Mouse (Mus musculus) heart, embryonic 15.5 days (tissue): ENCODE data around the gene Syn3. TPM values are rescaled to one million over a fixed set of nuclear protein-coding genes. Genes with fewer than 3 reads are reported as not detected.
"Not testable (repeated sequence)": the region's sequence is repeated elsewhere in the genome, so short reads cannot be mapped to it uniquely, and the experiment has no call there.

Experiments used
- ATAC-seq: fragments of 200-750 bp; cut with Nextera tagmentation; replicated peaks from 2 replicates; pipeline ENCODE4 v1.8.0; 2017; ENCODE audit warnings: low read depth, moderate TSS enrichment; ENCODE audit not compliant: insufficient number of reproducible peaks, insufficient read depth, low FRiP score
- H3K27ac ChIP-seq: fragments of 300-500 bp; sonication (generic); 2 replicates; pipeline ENCODE4 v1.5.1; 2015; ENCODE audit warnings: mild to moderate bottlenecking, inconsistent platforms
- H3K27me3 ChIP-seq: fragments of 300-500 bp; sonication (generic); 2 replicates; pipeline ENCODE4 v1.6.1; 2015; ENCODE audit warnings: inconsistent platforms
- H3K36me3 ChIP-seq: fragments of 300-500 bp; sonication (generic); 2 replicates; pipeline ENCODE4 v1.6.1; 2015; ENCODE audit warnings: mild to moderate bottlenecking, inconsistent platforms
- H3K4me1 ChIP-seq: fragments of 300-500 bp; sonication (generic); replicated peaks from 2 replicates; pipeline ENCODE4 v1.6.1; 2015; ENCODE audit warnings: inconsistent platforms
- H3K4me2 ChIP-seq: fragments of 300-500 bp; sonication (generic); 2 replicates; pipeline ENCODE4 v1.6.1; 2015; ENCODE audit warnings: inconsistent platforms, mild to moderate bottlenecking, moderate library complexity
- H3K4me3 ChIP-seq: fragments of 300-500 bp; sonication (generic); 2 replicates; pipeline ENCODE4 v1.5.1; 2015; ENCODE audit warnings: mild to moderate bottlenecking, inconsistent platforms
- H3K9ac ChIP-seq: fragments of 300-500 bp; sonication (generic); 2 replicates; pipeline ENCODE4 v1.6.1; 2015; ENCODE audit warnings: mild to moderate bottlenecking, inconsistent platforms
- H3K9me3 ChIP-seq: fragments of 300-500 bp; sonication (generic); replicated peaks from 2 replicates; pipeline ENCODE4 v1.6.1; 2016; ENCODE audit warnings: inconsistent platforms
- WGBS: fragments of 180-500 bp; shearing (Covaris S2); methylation state at CpG from one replicate; pipeline ENCODE4 v1.1.7; 2015; ENCODE audit warnings: mixed read lengths; 5-methylcytosine and 5-hydroxymethylcytosine counted together
- polyA plus RNA-seq: library from polyadenylated mRNA; unstranded; fragments of >200 nt; fragmentation: Nextera tagmentation; extraction: Ambion mirVana; gene quantifications from 2 replicates; pipeline ENCODE4 v1.2.1, GENCODE M21; 2015

Gene Syn3
- polyA plus RNA-seq, 1 experiment from 2014 or later = 0.82 TPM

- H3K27ac ChIP-seq = no peak overlapping the region
- H3K9ac ChIP-seq = no peak overlapping the region
- no peak overlapping the region for H3K4me2 ChIP-seq
- H3K36me3 ChIP-seq = no peaks in the 10 kb centered on the region
- no peak overlapping the region for H3K4me3 ChIP-seq
- no peaks in the 10 kb centered on the region for H3K4me1 ChIP-seq
- H3K9me3 ChIP-seq = no peaks in the 10 kb centered on the region
- no peaks in the 10 kb centered on the region for H3K27me3 ChIP-seq
- 86% methylated on average over 4 of the region's 4 CpGs for WGBS
- no peak for ATAC-seq
Measured at GRCm38 (mm10) chr10:86439640-86440039, 59.1 kb downstream of the Syn3 start.

- no peak overlapping the region for H3K9ac ChIP-seq
- ATAC-seq = no peak
- no peaks in the 10 kb centered on the region for H3K27me3 ChIP-seq
- WGBS = 79% methylated on average over 11 of the region's 11 CpGs
- H3K27ac ChIP-seq = no peak overlapping the region
- H3K4me3 ChIP-seq = no peak overlapping the region
- no peaks in the 10 kb centered on the region for H3K9me3 ChIP-seq
- no peaks in the 10 kb centered on the region for H3K4me1 ChIP-seq
- H3K36me3 ChIP-seq = no peaks in the 10 kb centered on the region
- no peak overlapping the region for H3K4me2 ChIP-seq
Measured at GRCm38 (mm10) chr10:86437294-86437693, 61.4 kb downstream of the Syn3 start.

- H3K27ac ChIP-seq, H3K4me2 ChIP-seq, H3K9ac ChIP-seq, ATAC-seq, H3K4me1 ChIP-seq, H3K27me3 ChIP-seq, H3K4me3 ChIP-seq, H3K9me3 ChIP-seq, H3K36me3 ChIP-seq: not testable (repeated sequence)
- WGBS = 66% methylated on average over 4 of the region's 4 CpGs
Measured at GRCm38 (mm10) chr10:86435006-86435405, 63.7 kb downstream of the Syn3 start.

GRCm38 (mm10) chr10:86429651-86430050 is 69.0 kb downstream of the Syn3 start:
- no peaks in the 10 kb centered on the region for H3K36me3 ChIP-seq
- no peaks in the 10 kb centered on the region for H3K27me3 ChIP-seq
- no peak for ATAC-seq
- no peaks in the 10 kb centered on the region for H3K9me3 ChIP-seq
- H3K4me3 ChIP-seq = no peak overlapping the region
- no peak overlapping the region for H3K4me2 ChIP-seq
- WGBS = 53% methylated on average over 3 of the region's 3 CpGs
- H3K4me1 ChIP-seq = peaks cover 13% of the 10 kb centered on the region
- H3K27ac ChIP-seq = no peak overlapping the region
- no peak overlapping the region for H3K9ac ChIP-seq

- Histone ChIP-seq H3K4me3 (no peak overlapping the region), H3K27me3 (no peaks in the 10 kb centered on the region), H3K27ac (no peak overlapping the region), H3K9ac (no peak overlapping the region), H3K4me2 (no peak overlapping the region), H3K9me3 (no peaks in the 10 kb centered on the region), H3K36me3 (no peaks in the 10 kb centered on the region), H3K4me1 (peaks cover 13% of the 10 kb centered on the region)
- ATAC-seq = no peak
- WGBS = 63% methylated on average over 2 of the region's 2 CpGs
Measured at GRCm38 (mm10) chr10:86427956-86428355, 70.7 kb downstream of the Syn3 start.

- peaks cover 10% of the 10 kb centered on the region for H3K4me1 ChIP-seq
- peak overlapping the region; percentile 60 for H3K27ac ChIP-seq
- peak; percentile 60 for ATAC-seq
- 45% methylated on average over 10 of the region's 10 CpGs for WGBS
- no peak overlapping the region for H3K4me2 ChIP-seq
- no peaks in the 10 kb centered on the region for H3K36me3 ChIP-seq
- H3K4me3 ChIP-seq = no peak overlapping the region
- H3K9me3 ChIP-seq = no peaks in the 10 kb centered on the region
- H3K9ac ChIP-seq = no peak overlapping the region
- H3K27me3 ChIP-seq = no peaks in the 10 kb centered on the region
Measured at GRCm38 (mm10) chr10:86425690-86426530, 72.8 kb downstream of the Syn3 start.

GRCm38 (mm10) chr10:86421731-86422370 is 76.8 kb downstream of the Syn3 start:
- 75% methylated on average over 3 of the region's 3 CpGs for WGBS
- H3K4me3 ChIP-seq = no peak overlapping the region
- H3K27ac ChIP-seq = no peak overlapping the region
- no peaks in the 10 kb centered on the region for H3K36me3 ChIP-seq
- H3K4me2 ChIP-seq = no peak overlapping the region
- H3K27me3 ChIP-seq = no peaks in the 10 kb centered on the region
- peaks cover 16% of the 10 kb centered on the region for H3K4me1 ChIP-seq
- ATAC-seq = no peak
- H3K9me3 ChIP-seq = no peaks in the 10 kb centered on the region
- H3K9ac ChIP-seq = no peak overlapping the region

- Histone ChIP-seq H3K27me3 (no peaks in the 10 kb centered on the region; the same call in 1 of the 2 replicates), H3K4me3 (no peak overlapping the region), H3K9me3 (no peaks in the 10 kb centered on the region), H3K36me3 (no peaks in the 10 kb centered on the region), H3K27ac (no peak overlapping the region), H3K4me2 (no peak overlapping the region), H3K4me1 (peaks cover 10% of the 10 kb centered on the region), H3K9ac (no peak overlapping the region)
- 64% methylated on average over 5 of the region's 5 CpGs for WGBS
- ATAC-seq = peak; percentile 62; the same call in 1 of the 2 replicates
Measured at GRCm38 (mm10) chr10:86418931-86419330, 79.8 kb downstream of the Syn3 start.

GRCm38 (mm10) chr10:86418345-86418744 is 80.4 kb downstream of the Syn3 start:
- Histone ChIP-seq H3K9me3 (no peaks in the 10 kb centered on the region), H3K27ac (no peak overlapping the region), H3K4me1 (peaks cover 10% of the 10 kb centered on the region), H3K9ac (no peak overlapping the region), H3K36me3 (no peaks in the 10 kb centered on the region), H3K27me3 (no peaks in the 10 kb centered on the region; the same call in 1 of the 2 replicates), H3K4me2 (no peak overlapping the region), H3K4me3 (no peak overlapping the region)
- no peak for ATAC-seq
- 62% methylated on average over 2 of the region's 2 CpGs for WGBS

GRCm38 (mm10) chr10:86416806-86417205 is 81.9 kb downstream of the Syn3 start:
- Histone ChIP-seq H3K27ac (no peak overlapping the region; the same call in 1 of the 2 replicates), H3K9me3 (no peaks in the 10 kb centered on the region), H3K4me2 (no peak overlapping the region), H3K4me3 (no peak overlapping the region), H3K36me3 (no peaks in the 10 kb centered on the region), H3K27me3 (no peaks in the 10 kb centered on the region; the same call in 1 of the 2 replicates), H3K4me1 (peaks cover 10% of the 10 kb centered on the region), H3K9ac (no peak overlapping the region)
- 22% methylated on average over 8 of the region's 8 CpGs for WGBS
- ATAC-seq = peak; percentile 64; the same call in 1 of the 2 replicates

- ATAC-seq = no peak
- no peak overlapping the region for H3K4me3 ChIP-seq
- H3K4me1 ChIP-seq = no peaks in the 10 kb centered on the region
- WGBS = 80% methylated on average over 6 of the region's 6 CpGs
- no peaks in the 10 kb centered on the region; the same call in 1 of the 2 replicates for H3K27me3 ChIP-seq
- no peak overlapping the region for H3K4me2 ChIP-seq
- no peaks in the 10 kb centered on the region for H3K36me3 ChIP-seq
- no peak overlapping the region for H3K27ac ChIP-seq
- no peak overlapping the region for H3K9ac ChIP-seq
- H3K9me3 ChIP-seq = no peaks in the 10 kb centered on the region
Measured at GRCm38 (mm10) chr10:86410868-86411267, 87.8 kb downstream of the Syn3 start.
